Mouse (Mus musculus): Measurements from ENCODE around the gene Ovol1.

GRCm38 (mm10) chr19:5609171-5609546 lies 48.7 kb upstream of the Ovol1 start:
- no peak for TF ChIP-seq GATA1 (IDR thresholded peaks at IDR 0.05; ENCODE audit: borderline replicate concordance, low read length)
- TF ChIP-seq FLI1 (IDR thresholded peaks at IDR 0.05; ENCODE audit: low read length) = no peak
